Mouse (Mus musculus) heart, embryonic 16.5 days (tissue): Measurements from ENCODE around the gene Prkag1. TPM values are rescaled to one million over a fixed set of nuclear protein-coding genes. Genes with fewer than 3 reads are reported as not detected.

ENCODE experiments used
- ATAC-seq: fragments of 200-750 bp; cut with Nextera tagmentation; replicated peaks from 2 replicates; pipeline ENCODE4 v1.8.0; 2017; ENCODE audit warnings: moderate number of reproducible peaks; ENCODE audit not compliant: insufficient read depth, low FRiP score; ENCODE audit errors: extremely low read depth
- H3K27ac ChIP-seq: fragments of 300-500 bp; sonication (generic); 2 replicates; pipeline ENCODE4 v1.5.1; 2014; ENCODE audit warnings: mild to moderate bottlenecking, low read length, control low read depth, moderate library complexity
- H3K27me3 ChIP-seq: fragments of 300-500 bp; sonication (generic); 2 replicates; pipeline ENCODE4 v1.6.1; 2014; ENCODE audit warnings: low read length, mixed read lengths; ENCODE audit not compliant: control insufficient read depth, insufficient read depth
- H3K36me3 ChIP-seq: fragments of 300-500 bp; sonication (generic); 2 replicates; pipeline ENCODE4 v1.6.1; 2014; ENCODE audit not compliant: control insufficient read depth, insufficient read depth
- H3K4me1 ChIP-seq: fragments of 300-500 bp; sonication (generic); 2 replicates; pipeline ENCODE4 v1.6.1; 2014; ENCODE audit warnings: low read length, mixed read lengths; ENCODE audit not compliant: control insufficient read depth, insufficient read depth
- H3K4me2 ChIP-seq: fragments of 300-500 bp; sonication (generic); 2 replicates; pipeline ENCODE4 v1.6.1; 2014; ENCODE audit warnings: low read depth, mild to moderate bottlenecking, control low read depth, low read length
- H3K4me3 ChIP-seq: fragments of 300-500 bp; sonication (generic); 2 replicates; pipeline ENCODE4 v1.5.1; 2014; ENCODE audit warnings: mild to moderate bottlenecking, control low read depth, low read length
- H3K9ac ChIP-seq: fragments of 300-500 bp; sonication (generic); 2 replicates; pipeline ENCODE4 v1.6.1; 2014; ENCODE audit warnings: low read length, control low read depth
- H3K9me3 ChIP-seq: fragments of 300-500 bp; sonication (generic); replicated peaks from 2 replicates; pipeline ENCODE4 v1.6.1; 2016; ENCODE audit warnings: low read length; ENCODE audit not compliant: control insufficient read depth
- WGBS: fragments of 180-500 bp; shearing (Covaris S2); extraction: QIAGEN DNeasy Blood & Tissue Kit; methylation state at CpG from one replicate; pipeline ENCODE4 v1.1.7; 2014; 5-methylcytosine and 5-hydroxymethylcytosine counted together
- polyA plus RNA-seq: library from polyadenylated mRNA; unstranded; fragments of >200 nt; fragmentation: Nextera tagmentation; extraction: Ambion mirVana; gene quantifications from 2 replicates; pipeline ENCODE4 v1.2.1, GENCODE M21; 2015

The Prkag1 gene
- polyA plus RNA-seq, 1 experiment from 2014 or later: 111 TPM

DNA sequence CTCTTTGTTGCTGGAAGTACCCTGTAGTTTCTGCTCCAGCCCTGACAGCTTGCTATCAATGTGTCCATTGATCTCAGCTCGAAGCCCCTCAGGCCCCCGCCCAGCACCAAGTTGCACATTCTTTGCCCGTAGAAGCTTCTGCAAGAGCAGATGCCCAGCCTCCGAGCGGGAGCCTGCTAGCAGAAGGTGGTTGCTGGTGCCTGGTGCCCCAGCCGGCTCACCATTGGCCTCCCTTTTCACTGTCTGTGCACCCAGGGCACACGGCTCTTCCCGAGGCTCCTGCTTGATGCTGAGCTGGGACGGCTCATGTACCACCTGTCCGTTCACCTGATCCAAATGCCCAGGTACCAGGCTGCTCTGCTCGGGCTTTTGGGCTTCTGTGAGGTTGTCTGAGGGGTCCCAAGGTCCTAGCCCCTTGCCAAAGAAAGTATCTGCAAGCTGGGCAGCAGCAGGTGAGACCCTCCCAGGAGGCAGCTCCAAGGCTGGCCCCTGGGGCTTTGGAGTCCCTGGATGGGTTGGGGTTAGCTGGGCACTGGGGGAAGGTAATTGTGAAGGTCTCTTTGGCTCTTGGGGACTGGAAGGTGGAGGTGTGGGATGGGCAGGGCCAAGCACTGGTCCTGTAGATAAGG is 12.4 kb upstream of the Prkag1 start:
- no peak for ATAC-seq
- H3K9ac ChIP-seq: no peak overlapping the region
- 89% methylated on average over 11 of the region's 11 CpGs for WGBS
- H3K27me3 ChIP-seq: no peaks in the 10 kb centered on the region
- no peak overlapping the region for H3K4me3 ChIP-seq
- H3K36me3 ChIP-seq: peaks cover 92% of the 10 kb centered on the region
- no peaks in the 10 kb centered on the region for H3K4me1 ChIP-seq
- H3K4me2 ChIP-seq: no peak overlapping the region
- H3K9me3 ChIP-seq: no peaks in the 10 kb centered on the region
- H3K27ac ChIP-seq: no peak overlapping the region

- no peaks in the 10 kb centered on the region for H3K27me3 ChIP-seq
- no peaks in the 10 kb centered on the region for H3K9me3 ChIP-seq
- no peak overlapping the region for H3K27ac ChIP-seq
- H3K4me2 ChIP-seq: no peak overlapping the region
- peaks cover 95% of the 10 kb centered on the region for H3K36me3 ChIP-seq
- H3K9ac ChIP-seq: no peak overlapping the region
- no peak for ATAC-seq
- H3K4me1 ChIP-seq: peaks cover 2% of the 10 kb centered on the region; the same call in 1 of the 2 replicates
- no peak overlapping the region for H3K4me3 ChIP-seq
- 94% methylated on average over 30 of the region's 30 CpGs for WGBS
These were observed 8.6 kb upstream of the Prkag1 start for GRCm38 (mm10) chr15:98839671-98840585.

GRCm38 (mm10) chr15:98839161-98839560 is 7.8 kb upstream of the Prkag1 start:
- ATAC-seq: no peak
- H3K27me3 ChIP-seq: no peaks in the 10 kb centered on the region
- peaks cover 95% of the 10 kb centered on the region for H3K36me3 ChIP-seq
- 98% methylated on average over 14 of the region's 14 CpGs for WGBS
- H3K4me2 ChIP-seq: no peak overlapping the region
- H3K9me3 ChIP-seq: no peaks in the 10 kb centered on the region
- H3K4me1 ChIP-seq: peaks cover 2% of the 10 kb centered on the region; the same call in 1 of the 2 replicates
- H3K4me3 ChIP-seq: no peak overlapping the region
- H3K9ac ChIP-seq: no peak overlapping the region
- H3K27ac ChIP-seq: no peak overlapping the region

DNA sequence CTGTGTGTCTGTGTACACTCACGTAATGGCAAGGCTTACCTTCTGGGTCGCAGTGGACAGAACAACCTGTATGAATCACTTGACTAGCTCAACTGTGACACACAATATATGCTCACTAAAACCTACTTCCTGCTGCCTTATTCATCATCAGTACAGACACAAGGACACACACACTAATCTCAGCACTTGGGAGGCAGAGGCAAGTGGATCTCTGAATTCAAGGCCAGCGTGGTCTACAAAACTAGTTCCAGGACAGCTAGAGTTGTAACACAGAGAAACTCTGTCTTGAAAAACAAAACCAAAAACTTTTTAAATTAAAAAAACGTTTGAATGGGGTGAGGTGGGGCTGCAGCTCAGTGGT is 6.4 kb upstream of the Prkag1 start:
- Histone ChIP-seq H3K27ac (no peak overlapping the region), H3K9ac (no peak overlapping the region), H3K9me3 (no peaks in the 10 kb centered on the region), H3K4me2 (no peak overlapping the region), H3K27me3 (no peaks in the 10 kb centered on the region), H3K36me3 (peaks cover 93% of the 10 kb centered on the region), H3K4me1 (peaks cover 4% of the 10 kb centered on the region; the same call in 1 of the 2 replicates), H3K4me3 (no peak overlapping the region)
- ATAC-seq: no peak
- WGBS: 76% methylated on average over 4 of the region's 4 CpGs

GRCm38 (mm10) chr15:98837006-98837742 is 5.9 kb upstream of the Prkag1 start:
- Histone ChIP-seq H3K9ac (no peak overlapping the region), H3K36me3 (peaks cover 89% of the 10 kb centered on the region), H3K4me3 (no peak overlapping the region), H3K4me2 (no peak overlapping the region), H3K27me3 (no peaks in the 10 kb centered on the region), H3K27ac (no peak overlapping the region), H3K9me3 (no peaks in the 10 kb centered on the region), H3K4me1 (peaks cover 7% of the 10 kb centered on the region)
- ATAC-seq: no peak
- WGBS: 90% methylated on average over 21 of the region's 21 CpGs

- no peak overlapping the region for H3K9ac ChIP-seq
- no peak overlapping the region for H3K4me3 ChIP-seq
- 69% methylated on average over 14 of the region's 14 CpGs for WGBS
- H3K9me3 ChIP-seq: no peaks in the 10 kb centered on the region
- no peak overlapping the region; the same call in 1 of the 2 replicates for H3K27ac ChIP-seq
- H3K36me3 ChIP-seq: peaks cover 70% of the 10 kb centered on the region
- no peak overlapping the region for H3K4me2 ChIP-seq
- peaks cover 13% of the 10 kb centered on the region for H3K4me1 ChIP-seq
- H3K27me3 ChIP-seq: no peaks in the 10 kb centered on the region
- no peak for ATAC-seq
These were observed 4.0 kb upstream of the Prkag1 start for GRCm38 (mm10) chr15:98835291-98835690.

DNA sequence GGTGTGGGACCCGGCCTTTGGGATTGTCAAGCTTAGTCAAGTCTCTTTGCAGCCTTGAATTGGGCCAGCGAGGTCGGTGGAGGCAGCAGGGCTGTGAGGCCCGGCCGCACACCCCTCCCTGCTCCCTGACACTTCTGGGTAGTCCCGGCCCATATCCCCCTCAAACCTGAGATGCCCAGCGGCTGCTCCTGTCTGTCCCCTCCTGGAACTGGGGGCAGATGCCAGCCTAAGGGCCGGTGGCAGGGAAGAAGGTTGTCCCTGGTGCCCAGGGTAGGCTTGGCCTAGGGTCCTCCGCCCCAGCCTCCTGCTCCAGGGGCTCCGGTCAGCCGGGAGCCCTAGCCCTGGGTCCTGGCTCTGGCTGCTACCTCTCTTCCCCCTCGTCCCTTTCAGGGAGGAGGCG is 2.7 kb upstream of the Prkag1 start:
- Histone ChIP-seq H3K36me3 (peaks cover 58% of the 10 kb centered on the region), H3K27ac (no peak overlapping the region), H3K4me1 (peaks cover 23% of the 10 kb centered on the region), H3K4me2 (no peak overlapping the region), H3K9ac (no peak overlapping the region), H3K9me3 (no peaks in the 10 kb centered on the region), H3K4me3 (no peak overlapping the region), H3K27me3 (no peaks in the 10 kb centered on the region)
- WGBS: 81% methylated on average over 13 of the region's 13 CpGs
- ATAC-seq: no peak

DNA sequence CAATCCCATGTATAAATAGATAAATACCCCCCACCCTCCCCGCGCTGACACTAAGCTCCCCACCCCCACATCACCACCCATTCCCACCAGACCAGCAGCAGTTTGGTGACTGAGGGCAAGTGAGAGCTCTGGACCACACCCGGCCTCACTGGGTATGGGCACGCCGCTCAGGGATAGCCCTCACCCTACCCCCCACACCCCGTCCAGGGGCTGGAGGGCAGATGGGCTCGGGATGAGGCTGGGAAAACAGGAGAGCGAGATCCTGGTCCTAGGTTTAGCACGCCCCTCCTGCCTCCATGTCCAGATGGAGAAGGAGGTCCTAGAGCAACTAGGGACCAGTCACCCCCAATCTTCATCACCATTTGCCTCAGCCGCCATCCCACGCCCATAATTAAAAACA is 2.0 kb upstream of the Prkag1 start:
- Histone ChIP-seq H3K9me3 (no peaks in the 10 kb centered on the region), H3K4me1 (peaks cover 27% of the 10 kb centered on the region), H3K9ac (no peak overlapping the region; the same call in 1 of the 2 replicates), H3K27me3 (no peaks in the 10 kb centered on the region), H3K4me2 (no peak overlapping the region), H3K36me3 (peaks cover 50% of the 10 kb centered on the region), H3K4me3 (no peak overlapping the region), H3K27ac (no peak overlapping the region)
- no peak for ATAC-seq
- 84% methylated on average over 11 of the region's 11 CpGs for WGBS
